Mouse (Mus musculus): ENCODE results near the gene Nthl1. TPM values are rescaled to one million over a fixed set of nuclear protein-coding genes. Genes with fewer than 3 reads are reported as not detected.
"Not testable (repeated sequence)": the region's sequence is repeated elsewhere in the genome, so short reads cannot be mapped to it uniquely, and the experiment has no call there.

Gene Nthl1
- polyA plus RNA-seq, 1 experiment from 2014 or later: 7.8 TPM

GRCm38 (mm10) chr17:24653967-24654710 is 21.7 kb downstream of the Nthl1 start:
- whole genome bisulfite sequencing: 6% methylated on average over 19 of the region's 19 CpGs
- DNase-seq (ENCODE audit: low spot score) (peak; percentile 82), ATAC-seq (ENCODE audit: low FRiP score) (peak; percentile 56; the same call in 1 of the 2 replicates)
- no peaks in the 10 kb centered on the region for H3K36me3 ChIP-seq (replicated peaks; ENCODE audit: control insufficient read depth, insufficient read depth)
- peak overlapping the region; percentile 52 for H3K4me2 ChIP-seq (replicated peaks)
- peaks cover 16% of the 10 kb centered on the region; the same call in 1 of the 2 replicates for H3K4me1 ChIP-seq (replicated peaks; ENCODE audit: control insufficient read depth, insufficient read depth, low read length)
- H3K4me3 ChIP-seq (replicated peaks; ENCODE audit: low read length): peak overlapping the region; percentile 15; the same call in 1 of the 2 replicates
- peak overlapping the region; percentile 28; the same call in 1 of the 2 replicates for H3K9ac ChIP-seq
- no peak overlapping the region for H3K27ac ChIP-seq
- peaks cover 40% of the 10 kb centered on the region for H3K27me3 ChIP-seq (ENCODE audit: control insufficient read depth, insufficient read depth, low read length)
- H3K9me3 ChIP-seq (ENCODE audit: control insufficient read depth, low read length): no peaks in the 10 kb centered on the region

- no peaks in the 10 kb centered on the region for H3K36me3 ChIP-seq (replicated peaks; ENCODE audit: control insufficient read depth, insufficient read depth)
- WGBS: 77% methylated on average over 4 of the region's 4 CpGs
- no peaks in the 10 kb centered on the region for H3K9me3 ChIP-seq (ENCODE audit: control insufficient read depth, low read length)
- H3K4me3 ChIP-seq (replicated peaks; ENCODE audit: low read length): no peak overlapping the region
- no peak overlapping the region for H3K9ac ChIP-seq
- H3K4me2 ChIP-seq (replicated peaks): no peak overlapping the region
- H3K4me1 ChIP-seq (replicated peaks; ENCODE audit: control insufficient read depth, insufficient read depth, low read length): peaks cover 12% of the 10 kb centered on the region; the same call in 1 of the 2 replicates
- H3K27ac ChIP-seq: no peak overlapping the region
- no peak for ATAC-seq (ENCODE audit: low FRiP score)
- no peak for DNase-seq (ENCODE audit: low spot score)
- H3K27me3 ChIP-seq (ENCODE audit: control insufficient read depth, insufficient read depth, low read length): peaks cover 48% of the 10 kb centered on the region
These were observed 22.5 kb downstream of the Nthl1 start for GRCm38 (mm10) chr17:24654969-24655368.

- H3K27ac ChIP-seq: no peak within 1 kb of the TSS
- peak within 1 kb of the TSS; percentile 40 for H3K9ac ChIP-seq
- peak within 1 kb of the TSS; percentile 27 for H3K4me3 ChIP-seq (replicated peaks; ENCODE audit: low read length)
- H3K4me1 ChIP-seq (replicated peaks; ENCODE audit: control insufficient read depth, insufficient read depth, low read length): peaks cover 6% of the 10 kb centered on the region; the same call in 1 of the 2 replicates
- peak within 1 kb of the TSS; percentile 57 for H3K4me2 ChIP-seq (replicated peaks)
- no peak for ATAC-seq (ENCODE audit: low FRiP score)
- H3K27me3 ChIP-seq (ENCODE audit: control insufficient read depth, insufficient read depth, low read length): peaks cover 49% of the 10 kb centered on the region
- no peaks in the 10 kb centered on the region for H3K9me3 ChIP-seq (ENCODE audit: control insufficient read depth, low read length)
- H3K36me3 ChIP-seq (replicated peaks; ENCODE audit: control insufficient read depth, insufficient read depth): no peaks in the 10 kb centered on the region
- DNase-seq (ENCODE audit: low spot score): no peak
- 2% methylated on average over 47 of the region's 47 CpGs for WGBS
These were observed 25.7 kb downstream of the Nthl1 start, which contains the start of gene Npw for GRCm38 (mm10) chr17:24658017-24658758. Gene Npw, minus strand, starts transcription at chr17:24658457.

- not testable (repeated sequence) for H3K9ac ChIP-seq; H3K27ac ChIP-seq; DNase-seq (ENCODE audit: low spot score); H3K9me3 ChIP-seq (ENCODE audit: control insufficient read depth, low read length); ATAC-seq (ENCODE audit: low FRiP score); H3K36me3 ChIP-seq (replicated peaks; ENCODE audit: control insufficient read depth, insufficient read depth); H3K27me3 ChIP-seq (ENCODE audit: control insufficient read depth, insufficient read depth, low read length); H3K4me2 ChIP-seq (replicated peaks); H3K4me3 ChIP-seq (replicated peaks; ENCODE audit: low read length)
- peaks cover 24% of the 10 kb centered on the region for H3K4me1 ChIP-seq (replicated peaks; ENCODE audit: control insufficient read depth, insufficient read depth, low read length)
- 70% methylated on average over 7 of the region's 7 CpGs for WGBS
These were observed 34.5 kb downstream of the Nthl1 start for GRCm38 (mm10) chr17:24667011-24667410.

- H3K27ac ChIP-seq: no peak overlapping the region
- peaks cover 28% of the 10 kb centered on the region for H3K4me1 ChIP-seq (replicated peaks; ENCODE audit: control insufficient read depth, insufficient read depth, low read length)
- 41% methylated on average over 6 of the region's 6 CpGs for WGBS
- no peaks in the 10 kb centered on the region for H3K36me3 ChIP-seq (replicated peaks; ENCODE audit: control insufficient read depth, insufficient read depth)
- no peaks in the 10 kb centered on the region for H3K9me3 ChIP-seq (ENCODE audit: control insufficient read depth, low read length)
- no peaks in the 10 kb centered on the region for H3K27me3 ChIP-seq (ENCODE audit: control insufficient read depth, insufficient read depth, low read length)
- no peak overlapping the region for H3K4me3 ChIP-seq (replicated peaks; ENCODE audit: low read length)
- no peak overlapping the region for H3K4me2 ChIP-seq (replicated peaks)
- DNase-seq (ENCODE audit: low spot score) (peak; percentile 61), ATAC-seq (ENCODE audit: low FRiP score) (0 out of 2 replicates have a peak, but pooled peaks have one; percentile 5)
- H3K9ac ChIP-seq: no peak overlapping the region
These were observed 34.9 kb downstream of the Nthl1 start for GRCm38 (mm10) chr17:24667416-24667815.

GRCm38 (mm10) chr17:24669214-24669544 is 36.7 kb downstream of the Nthl1 start:
- ATAC-seq (ENCODE audit: low FRiP score): peak; percentile 32
- 12% methylated on average over 15 of the region's 15 CpGs for WGBS
- peak overlapping the region; percentile 99 for H3K9ac ChIP-seq

GRCm38 (mm10) chr17:24669545-24670245 is 37.2 kb downstream of the Nthl1 start, which contains the start of gene Zfp598:
Gene Zfp598, plus strand, starts transcription at chr17:24669687.
- Histone ChIP-seq H3K4me2 (replicated peaks) (peak within 1 kb of the TSS; percentile 82), H3K9ac (peak within 1 kb of the TSS; percentile 99), H3K27me3 (ENCODE audit: control insufficient read depth, insufficient read depth, low read length) (no peaks in the 10 kb centered on the region), H3K4me3 (replicated peaks; ENCODE audit: low read length) (peak within 1 kb of the TSS; percentile 99), H3K9me3 (ENCODE audit: control insufficient read depth, low read length) (no peaks in the 10 kb centered on the region), H3K27ac (peak within 1 kb of the TSS; percentile 88), H3K4me1 (replicated peaks; ENCODE audit: control insufficient read depth, insufficient read depth, low read length) (peaks cover 30% of the 10 kb centered on the region), H3K36me3 (replicated peaks; ENCODE audit: control insufficient read depth, insufficient read depth) (no peaks in the 10 kb centered on the region)
- ATAC-seq (ENCODE audit: low FRiP score) (peak; percentile 98), DNase-seq (ENCODE audit: low spot score) (peak; percentile 98)
- under 1% methylated on average over 71 of the region's 80 CpGs for WGBS

More at GRCm38 (mm10) chr17:24669214-24669544, 36.7 kb downstream of the Nthl1 start:
- peaks cover 30% of the 10 kb centered on the region for H3K4me1 ChIP-seq (replicated peaks; ENCODE audit: control insufficient read depth, insufficient read depth, low read length)
- not testable (repeated sequence) for H3K9me3 ChIP-seq (ENCODE audit: control insufficient read depth, low read length); H3K36me3 ChIP-seq (replicated peaks; ENCODE audit: control insufficient read depth, insufficient read depth); DNase-seq (ENCODE audit: low spot score); H3K27me3 ChIP-seq (ENCODE audit: control insufficient read depth, insufficient read depth, low read length)
- peak overlapping the region; percentile 88 for H3K27ac ChIP-seq
- peak overlapping the region; percentile 82 for H3K4me2 ChIP-seq (replicated peaks)
- peak overlapping the region; percentile 99 for H3K4me3 ChIP-seq (replicated peaks; ENCODE audit: low read length)

- peak overlapping the region; percentile 99 for H3K9ac ChIP-seq
- ATAC-seq (ENCODE audit: low FRiP score): no peak
- H3K4me2 ChIP-seq (replicated peaks): peak overlapping the region; percentile 82
- DNase-seq (ENCODE audit: low spot score): no peak
- no peaks in the 10 kb centered on the region for H3K27me3 ChIP-seq (ENCODE audit: control insufficient read depth, insufficient read depth, low read length)
- no peaks in the 10 kb centered on the region for H3K9me3 ChIP-seq (ENCODE audit: control insufficient read depth, low read length)
- peaks cover 30% of the 10 kb centered on the region for H3K4me1 ChIP-seq (replicated peaks; ENCODE audit: control insufficient read depth, insufficient read depth, low read length)
- H3K4me3 ChIP-seq (replicated peaks; ENCODE audit: low read length): peak overlapping the region; percentile 99
- 14% methylated on average over 8 of the region's 8 CpGs for WGBS
- no peaks in the 10 kb centered on the region for H3K36me3 ChIP-seq (replicated peaks; ENCODE audit: control insufficient read depth, insufficient read depth)
- H3K27ac ChIP-seq: peak overlapping the region; percentile 88
These were observed 37.9 kb downstream of the Nthl1 start for GRCm38 (mm10) chr17:24670246-24670844.

Data from hindbrain, embryonic 14.5 days (tissue).